In the genomic region with DNA sequence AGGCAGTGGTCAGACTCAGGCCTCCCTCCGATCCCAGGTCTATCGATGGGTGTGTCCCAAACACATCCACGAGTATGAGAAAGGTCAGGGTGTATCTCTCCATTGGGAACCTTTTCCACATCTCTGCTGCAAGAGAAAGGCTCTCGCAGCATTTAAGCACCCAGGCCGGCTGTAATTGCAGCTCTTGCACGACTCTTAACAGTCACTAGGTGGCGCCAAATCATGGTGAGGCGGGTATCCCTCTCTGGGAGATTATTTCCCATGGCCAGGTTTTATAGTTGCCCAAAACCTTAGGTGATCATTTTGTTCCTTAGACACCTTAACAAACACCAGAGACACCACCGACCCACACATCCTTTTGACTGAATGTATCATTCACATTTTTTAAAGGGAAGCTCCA, we compare ENCODE assay signal across 9 mouse cellular contexts. TPM values are rescaled to one million over a fixed set of nuclear protein-coding genes. Genes with fewer than 3 reads are reported as not detected.
DNase-seq lines count a peak whose midpoint lies in the region; ATAC-seq lines count a peak whose summit lies in the region.
"Had no signal": no experiment of that assay in that cellular context is flagged by ENCODE, and none has a peak within 500 bp of the region (broad histone marks: within the 10 kb centered on the region; RNA-seq: fewer than 3 reads in every experiment).

No protein-coding gene starts in this region.

- no peak for ATAC-seq in kidney, embryonic 16.5 days (ENCODE audit: low FRiP score, low TSS enrichment)
- ATAC-seq in frontal cortex, adult (ENCODE audit: low TSS enrichment), result peak; percentile 89
- ATAC-seq in megakaryocyte-erythroid progenitor cell, adult 5-6 weeks (replicated peaks; ENCODE audit: low FRiP score, low TSS enrichment, poor library complexity, severe bottlenecking), result no peak

- no peaks in the 10 kb centered on the region for H3K9me3 ChIP-seq in kidney, embryonic 16.5 days (ENCODE audit: low read length)
- H3K9me3 ChIP-seq: lung, embryonic 15.5 days had no signal

- H3K27ac ChIP-seq in kidney, embryonic 16.5 days (ENCODE audit: low read length), result no peak overlapping the region
- H3K27ac ChIP-seq: lung, embryonic 15.5 days had no signal

- no peaks in the 10 kb centered on the region for H3K27me3 ChIP-seq in kidney, embryonic 16.5 days (ENCODE audit: insufficient read depth, low read length)
- H3K27me3 ChIP-seq: lung, embryonic 15.5 days had no signal

- H3K4me2 ChIP-seq in kidney, embryonic 16.5 days (replicated peaks; ENCODE audit: low read depth, low read length), result no peak overlapping the region
- H3K4me2 ChIP-seq: lung, embryonic 15.5 days had no signal

- peak; percentile 40 for DNase-seq in kidney, adult 9 months
- peak; percentile 64 for DNase-seq in NIH3T3 (ENCODE audit: low read depth)
- peak; percentile 46 for DNase-seq in cerebellum, adult 11-12 months
- peak; percentile 70 to 73 for DNase-seq in left cerebral cortex, adult 18-20 months (ENCODE audit: low spot score in 2 of 2)
- DNase-seq in right cerebral cortex, adult 18-20 months, result peak; percentile 39

- H3K36me3 ChIP-seq in kidney, embryonic 16.5 days (ENCODE audit: insufficient read depth, low read length), result no peaks in the 10 kb centered on the region
- H3K36me3 ChIP-seq: lung, embryonic 15.5 days had no signal

- H3K4me1 ChIP-seq in kidney, embryonic 16.5 days (ENCODE audit: insufficient read depth, low read length), result no peaks in the 10 kb centered on the region
- H3K4me1 ChIP-seq: lung, embryonic 15.5 days had no signal

- no peak overlapping the region for H3K9ac ChIP-seq in kidney, embryonic 16.5 days (replicated peaks; ENCODE audit: low read length)
- H3K9ac ChIP-seq: lung, embryonic 15.5 days had no signal

- H3K4me3 ChIP-seq in kidney, embryonic 16.5 days (ENCODE audit: low read length), result no peak overlapping the region
- H3K4me3 ChIP-seq: lung, embryonic 15.5 days had no signal

- WGBS in kidney, embryonic 16.5 days, result 12% methylated on average over 9 of the region's 9 CpGs

RNA-seq across cellular contexts. Expression of a gene that starts 5.5 kb away (rescaled TPM):
- polyA plus RNA-seq in kidney, embryonic 16.5 days (2015; fragmentation: Nextera tagmentation; extraction: Ambion mirVana), result not detected in 2 replicates
- total RNA-seq in left cerebral cortex, adult 18-20 months (2021), result not detected
- total RNA-seq in megakaryocyte-erythroid progenitor cell, adult 5-6 weeks (2014; fragmentation: Nextera tagmentation), result not detected in 2 replicates
- total RNA-seq in megakaryocyte-erythroid progenitor cell, adult 5-6 weeks (2017), result not detected in 2 replicates

RNA-seq across cellular contexts. Expression of a gene that starts 18.5 kb away (rescaled TPM):
- 0.08 TPM in 1 of 2 replicates, not detected in the other for polyA plus RNA-seq in kidney, embryonic 16.5 days (2015; fragmentation: Nextera tagmentation; extraction: Ambion mirVana)
- total RNA-seq in left cerebral cortex, adult 18-20 months (2021), result not detected
- not detected in 2 replicates for total RNA-seq in megakaryocyte-erythroid progenitor cell, adult 5-6 weeks (2014; fragmentation: Nextera tagmentation)
- total RNA-seq in megakaryocyte-erythroid progenitor cell, adult 5-6 weeks (2017), result not detected in 2 replicates
- polyA plus RNA-seq: lung, embryonic 15.5 days had no signal

RNA-seq across cellular contexts. Expression of a gene that starts 19.2 kb away (rescaled TPM):
- not detected in 2 replicates for polyA plus RNA-seq in kidney, embryonic 16.5 days (2015; fragmentation: Nextera tagmentation; extraction: Ambion mirVana)
- total RNA-seq in left cerebral cortex, adult 18-20 months (2021), result 1 to 10 TPM; 2.6 to 2.7 TPM
- total RNA-seq in megakaryocyte-erythroid progenitor cell, adult 5-6 weeks (2014; fragmentation: Nextera tagmentation), result 0.10 TPM in 1 of 2 replicates, not detected in the other
- total RNA-seq in megakaryocyte-erythroid progenitor cell, adult 5-6 weeks (2017), result 0.19 TPM in 1 of 2 replicates, not detected in the other
- polyA plus RNA-seq: lung, embryonic 15.5 days had no signal

RNA-seq across cellular contexts. Expression of a gene that starts 36.0 kb away (rescaled TPM):
- 2.9 and 4.0 TPM in 2 replicates for polyA plus RNA-seq in kidney, embryonic 16.5 days (2015; fragmentation: Nextera tagmentation; extraction: Ambion mirVana)
- 1 to 10 TPM; 2.1 to 4.0 TPM for total RNA-seq in left cerebral cortex, adult 18-20 months (2021)
- not detected in 2 replicates for total RNA-seq in megakaryocyte-erythroid progenitor cell, adult 5-6 weeks (2014; fragmentation: Nextera tagmentation)
- total RNA-seq in megakaryocyte-erythroid progenitor cell, adult 5-6 weeks (2017), result not detected in 2 replicates

RNA-seq across cellular contexts. Expression of a gene that starts 55.6 kb away (rescaled TPM):
- not detected in 2 replicates for polyA plus RNA-seq in kidney, embryonic 16.5 days (2015; fragmentation: Nextera tagmentation; extraction: Ambion mirVana)
- total RNA-seq in left cerebral cortex, adult 18-20 months (2021), result not detected
- not detected in 2 replicates for total RNA-seq in megakaryocyte-erythroid progenitor cell, adult 5-6 weeks (2014; fragmentation: Nextera tagmentation)
- not detected in 2 replicates for total RNA-seq in megakaryocyte-erythroid progenitor cell, adult 5-6 weeks (2017)
- polyA plus RNA-seq: lung, embryonic 15.5 days had no signal
